Mouse (Mus musculus) midbrain, embryonic 12.5 days (tissue): ENCODE measurements around the gene Meltf. TPM values are rescaled to one million over a fixed set of nuclear protein-coding genes. Genes with fewer than 3 reads are reported as not detected.
"Not testable (repeated sequence)": the region's sequence is repeated elsewhere in the genome, so short reads cannot be mapped to it uniquely, and the experiment has no call there.

ENCODE experiments used
- ATAC-seq: fragments of 200-750 bp; cut with Nextera tagmentation; 2 replicates; pipeline ENCODE4 v1.8.0; 2017; ENCODE audit warnings: low read depth, moderate TSS enrichment, moderate library complexity; ENCODE audit not compliant: low FRiP score
- H3K27ac ChIP-seq: fragments of 300-500 bp; sonication (generic); replicated peaks from 2 replicates; pipeline ENCODE4 v1.5.1; 2016; ENCODE audit warnings: mild to moderate bottlenecking
- H3K27me3 ChIP-seq: fragments of 300-500 bp; sonication (generic); 2 replicates; pipeline ENCODE4 v1.6.1; 2016; ENCODE audit warnings: mild to moderate bottlenecking
- H3K36me3 ChIP-seq: fragments of 300-500 bp; sonication (generic); 2 replicates; pipeline ENCODE4 v1.6.1; 2016
- H3K4me1 ChIP-seq: fragments of 300-500 bp; sonication (generic); 2 replicates; pipeline ENCODE4 v1.6.1; 2016
- H3K4me2 ChIP-seq: fragments of 300-500 bp; sonication (generic); replicated peaks from 2 replicates; pipeline ENCODE4 v1.6.1; 2016; ENCODE audit warnings: mild to moderate bottlenecking, moderate library complexity
- H3K4me3 ChIP-seq: fragments of 300-500 bp; sonication (generic); 2 replicates; pipeline ENCODE4 v1.5.1; 2016; ENCODE audit warnings: mild to moderate bottlenecking
- H3K9ac ChIP-seq: fragments of 300-500 bp; sonication (generic); replicated peaks from 2 replicates; pipeline ENCODE4 v1.6.1; 2016; ENCODE audit warnings: mild to moderate bottlenecking, moderate library complexity
- H3K9me3 ChIP-seq: fragments of 300-500 bp; sonication (generic); 2 replicates; pipeline ENCODE4 v1.6.1; 2016; ENCODE audit warnings: mild to moderate bottlenecking
- WGBS: fragments of 180-500 bp; shearing (Covaris S2); methylation state at CpG from one replicate; pipeline ENCODE4 v1.1.7; 2016; 5-methylcytosine and 5-hydroxymethylcytosine counted together
- polyA plus RNA-seq: library from polyadenylated mRNA; unstranded; fragments of >200 nt; fragmentation: Nextera tagmentation; extraction: Ambion mirVana; gene quantifications from 2 replicates; pipeline ENCODE4 v1.2.1, GENCODE M21; 2016

Meltf gene
- polyA plus RNA-seq, 1 experiment from 2014 or later = 0.22 TPM

- peak overlapping the region; percentile 66 for H3K4me2 ChIP-seq
- H3K4me1 ChIP-seq = peaks cover 32% of the 10 kb centered on the region
- peak overlapping the region; percentile 42 for H3K4me3 ChIP-seq
- no peaks in the 10 kb centered on the region for H3K9me3 ChIP-seq
- ATAC-seq = no peak
- peak overlapping the region; percentile 54; the same call in 1 of the 2 replicates for H3K9ac ChIP-seq
- peaks cover 49% of the 10 kb centered on the region for H3K27me3 ChIP-seq
- H3K36me3 ChIP-seq = no peaks in the 10 kb centered on the region
- H3K27ac ChIP-seq = no peak overlapping the region; the same call in 1 of the 2 replicates
- WGBS = 4% methylated on average over 36 of the region's 36 CpGs
Measured at GRCm38 (mm10) chr16:31935091-31935979, 56.7 kb downstream of the Meltf start.

GRCm38 (mm10) chr16:31936568-31936967 is 58.0 kb downstream of the Meltf start:
- Histone ChIP-seq H3K27me3 (peaks cover 45% of the 10 kb centered on the region), H3K4me3 (no peak overlapping the region), H3K36me3 (no peaks in the 10 kb centered on the region), H3K4me1 (peaks cover 32% of the 10 kb centered on the region), H3K27ac (no peak overlapping the region), H3K9me3 (no peaks in the 10 kb centered on the region), H3K4me2 (no peak overlapping the region), H3K9ac (no peak overlapping the region)
- no peak for ATAC-seq
- WGBS = 88% methylated on average over 4 of the region's 4 CpGs

DNA sequence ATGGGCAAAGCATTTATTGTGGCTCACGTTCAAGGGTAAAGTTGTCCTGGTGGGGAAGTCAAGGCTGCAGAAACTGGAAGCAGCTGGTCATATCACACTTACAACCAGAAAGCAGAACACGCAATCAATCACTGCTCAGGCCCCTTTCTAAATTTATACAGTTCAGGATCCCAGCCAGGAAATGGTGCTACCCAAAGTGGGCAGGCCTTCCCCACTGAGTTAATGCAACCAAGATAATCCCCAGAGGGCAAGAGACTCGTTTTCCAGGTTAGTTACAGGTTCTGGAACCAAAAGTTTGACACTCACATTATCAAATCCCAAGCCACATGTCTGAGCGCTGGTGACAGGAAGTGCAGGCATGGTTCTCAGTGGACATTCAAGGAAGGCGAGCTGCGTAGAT is 60.2 kb downstream of the Meltf start:
- Histone ChIP-seq H3K9me3 (no peaks in the 10 kb centered on the region), H3K4me1 (peaks cover 19% of the 10 kb centered on the region), H3K4me2 (no peak overlapping the region), H3K36me3 (no peaks in the 10 kb centered on the region), H3K4me3 (no peak overlapping the region), H3K27me3 (peaks cover 34% of the 10 kb centered on the region), H3K27ac (no peak overlapping the region), H3K9ac (no peak overlapping the region)
- ATAC-seq = no peak
- 79% methylated on average over 6 of the region's 6 CpGs for WGBS

GRCm38 (mm10) chr16:31940586-31940985 is 62.0 kb downstream of the Meltf start:
- Histone ChIP-seq H3K9ac (no peak overlapping the region), H3K27ac (no peak overlapping the region), H3K27me3 (peaks cover 16% of the 10 kb centered on the region), H3K4me1 (peaks cover 10% of the 10 kb centered on the region), H3K4me3 (no peak overlapping the region), H3K36me3 (no peaks in the 10 kb centered on the region), H3K9me3 (no peaks in the 10 kb centered on the region), H3K4me2 (no peak overlapping the region)
- no peak for ATAC-seq
- 70% methylated on average over 2 of the region's 2 CpGs for WGBS

GRCm38 (mm10) chr16:31943980-31944379 is 65.4 kb downstream of the Meltf start:
- Histone ChIP-seq H3K9me3 (no peaks in the 10 kb centered on the region), H3K4me3 (no peak overlapping the region), H3K36me3 (no peaks in the 10 kb centered on the region), H3K4me2 (no peak overlapping the region), H3K27ac (no peak overlapping the region), H3K27me3 (0 out of 2 replicates have a peak, but pooled peaks cover 3% of the 10 kb centered on the region), H3K4me1 (peaks cover 29% of the 10 kb centered on the region), H3K9ac (no peak overlapping the region)
- ATAC-seq = 0 out of 2 replicates have a peak, but pooled peaks have one; percentile 4
- WGBS = 4% methylated on average over 10 of the region's 10 CpGs

DNA sequence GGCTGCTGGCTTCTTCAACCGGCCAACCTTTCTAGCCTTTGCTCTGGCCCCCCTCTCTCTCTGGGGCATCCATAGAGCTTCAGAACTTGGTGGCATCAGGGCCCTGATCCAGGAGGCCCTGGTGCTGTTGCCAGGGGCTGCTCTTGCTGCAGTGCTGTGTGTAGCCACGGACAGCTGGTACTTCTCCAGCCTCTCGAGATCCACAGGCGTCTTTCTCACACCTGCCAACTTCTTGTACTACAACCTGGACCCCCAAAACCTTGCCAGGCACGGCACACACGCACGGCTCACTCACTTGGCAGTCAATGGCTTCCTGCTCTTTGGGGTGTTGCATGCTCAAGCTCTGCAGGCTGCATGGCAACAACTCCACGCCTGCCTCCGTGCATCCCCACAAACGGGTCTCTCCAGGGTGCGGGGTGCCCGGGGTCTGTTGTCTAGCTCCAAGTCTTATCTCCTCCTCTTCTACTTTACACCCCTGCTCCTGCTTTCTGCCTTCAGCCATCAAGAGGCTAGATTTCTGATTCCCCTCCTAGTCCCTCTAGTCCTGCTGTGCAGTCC is 66.2 kb downstream of the Meltf start:
- no peaks in the 10 kb centered on the region for H3K9me3 ChIP-seq
- H3K36me3 ChIP-seq = no peaks in the 10 kb centered on the region
- WGBS = 91% methylated on average over 12 of the region's 12 CpGs
- H3K4me1 ChIP-seq = peaks cover 37% of the 10 kb centered on the region
- no peak overlapping the region for H3K4me3 ChIP-seq
- 0 out of 2 replicates have a peak overlapping the region, but pooled peaks have one; percentile 15 for H3K9ac ChIP-seq
- ATAC-seq = no peak
- H3K4me2 ChIP-seq = no peak overlapping the region
- 0 out of 2 replicates have a peak, but pooled peaks cover 3% of the 10 kb centered on the region for H3K27me3 ChIP-seq
- H3K27ac ChIP-seq = no peak overlapping the region

DNA sequence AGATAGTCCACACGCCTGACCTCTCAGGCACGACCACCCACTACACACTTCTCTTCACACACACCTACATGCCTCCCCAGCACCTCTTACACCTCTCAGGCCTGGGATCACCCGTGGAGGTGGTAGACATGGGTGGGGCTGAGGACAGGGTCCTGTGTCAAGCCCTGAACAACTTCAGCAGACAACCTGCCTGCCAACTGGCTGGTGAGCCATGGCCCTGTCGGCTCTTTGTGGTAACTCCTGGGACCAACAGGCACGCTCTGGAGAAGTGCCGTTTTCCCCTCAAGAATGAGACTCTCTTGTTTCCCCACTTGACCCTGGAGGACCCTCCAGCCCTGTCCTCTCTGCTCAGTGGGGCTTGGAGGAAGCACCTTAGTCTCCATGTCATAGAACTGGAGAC is 66.8 kb downstream of the Meltf start:
- Histone ChIP-seq H3K9ac (no peak overlapping the region), H3K27me3 (0 out of 2 replicates have a peak, but pooled peaks cover 3% of the 10 kb centered on the region), H3K4me1 (peaks cover 37% of the 10 kb centered on the region), H3K9me3 (no peaks in the 10 kb centered on the region), H3K27ac (no peak overlapping the region), H3K4me2 (no peak overlapping the region), H3K4me3 (no peak overlapping the region), H3K36me3 (no peaks in the 10 kb centered on the region)
- 90% methylated on average over 6 of the region's 6 CpGs for WGBS
- no peak for ATAC-seq

DNA sequence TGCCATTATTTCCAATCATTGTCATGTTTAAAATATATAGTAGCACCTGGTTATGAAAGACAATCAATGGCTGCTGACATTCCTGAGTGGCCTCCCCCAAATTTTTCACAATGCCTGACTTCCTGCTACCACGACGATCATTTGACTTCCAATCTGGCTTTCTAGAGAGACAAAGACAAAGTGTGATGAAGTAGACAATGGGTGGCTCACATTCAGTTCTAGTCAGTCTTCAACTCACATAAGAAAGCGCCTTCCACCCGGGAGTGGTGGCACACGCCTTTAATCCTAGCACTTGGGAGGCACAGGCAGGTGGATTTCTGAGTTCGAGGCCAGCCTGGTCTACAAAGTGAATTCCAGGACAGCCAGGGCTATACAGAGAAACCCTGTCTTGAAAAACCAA is 67.4 kb downstream of the Meltf start:
- H3K4me1 ChIP-seq = peaks cover 37% of the 10 kb centered on the region
- not testable (repeated sequence) for H3K4me3 ChIP-seq, H3K9ac ChIP-seq, H3K27me3 ChIP-seq, H3K4me2 ChIP-seq, H3K36me3 ChIP-seq, ATAC-seq, H3K9me3 ChIP-seq, H3K27ac ChIP-seq
- 89% methylated on average over 6 of the region's 6 CpGs for WGBS

GRCm38 (mm10) chr16:31947333-31947732 is 68.7 kb downstream of the Meltf start:
- H3K4me1 ChIP-seq = peaks cover 37% of the 10 kb centered on the region
- peak overlapping the region; percentile 86 for H3K4me2 ChIP-seq
- peak overlapping the region; percentile 85 for H3K9ac ChIP-seq
- no peak for ATAC-seq
- 41% methylated on average over 8 of the region's 8 CpGs for WGBS
- H3K27ac ChIP-seq = 0 out of 2 replicates have a peak overlapping the region, but pooled peaks have one; percentile 87
- H3K36me3 ChIP-seq = 0 out of 2 replicates have a peak, but pooled peaks cover 4% of the 10 kb centered on the region
- peak overlapping the region; percentile 83 for H3K4me3 ChIP-seq
- H3K27me3 ChIP-seq = no peaks in the 10 kb centered on the region
- no peaks in the 10 kb centered on the region for H3K9me3 ChIP-seq

- Histone ChIP-seq H3K9ac (peak overlapping the region; percentile 85), H3K9me3 (no peaks in the 10 kb centered on the region), H3K36me3 (peaks cover 8% of the 10 kb centered on the region; the same call in 1 of the 2 replicates), H3K4me3 (peak overlapping the region; percentile 83), H3K4me2 (peak overlapping the region; percentile 86), H3K27ac (peak overlapping the region; percentile 87), H3K4me1 (peaks cover 37% of the 10 kb centered on the region), H3K27me3 (no peaks in the 10 kb centered on the region)
- under 1% methylated on average over 38 of the region's 38 CpGs for WGBS
- peak; percentile 82 for ATAC-seq
Measured at GRCm38 (mm10) chr16:31947901-31948316, 69.3 kb downstream of the Meltf start.

DNA sequence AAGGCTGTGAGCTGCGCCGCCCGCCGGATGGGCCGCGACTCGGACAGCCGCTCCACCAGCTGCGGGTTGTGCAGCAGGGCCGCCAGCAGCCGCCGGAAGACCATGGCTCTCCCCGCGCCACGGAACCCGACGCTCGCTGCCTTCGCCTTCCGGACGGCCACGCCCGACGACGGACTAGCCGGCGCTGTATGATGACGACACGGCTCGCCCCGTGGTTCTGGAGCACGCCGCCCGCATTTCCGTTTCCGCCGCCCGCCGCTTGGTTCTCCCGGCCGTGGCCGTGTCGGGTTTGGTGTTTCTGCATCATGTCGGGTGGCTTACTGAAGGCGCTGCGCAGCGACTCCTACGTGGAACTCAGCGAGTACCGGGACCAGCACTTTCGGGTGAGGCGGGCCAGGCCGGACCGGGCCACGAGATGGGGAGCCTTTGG is 69.8 kb downstream of the Meltf start, which contains the start of the genes 0610012G03Rik and Ncbp2:
Gene 0610012G03Rik, minus strand, starts transcription at position 150 of the 430 bp plus-strand sequence.
Gene Ncbp2, plus strand, starts transcription at position 169 of the 430 bp plus-strand sequence.
- Histone ChIP-seq H3K9me3 (no peaks in the 10 kb centered on the region), H3K9ac (peak within 1 kb of the TSS; percentile 85), H3K27me3 (no peaks in the 10 kb centered on the region), H3K36me3 (peaks cover 8% of the 10 kb centered on the region; the same call in 1 of the 2 replicates), H3K4me1 (peaks cover 37% of the 10 kb centered on the region), H3K27ac (peak within 1 kb of the TSS; percentile 87), H3K4me2 (peak within 1 kb of the TSS; percentile 86), H3K4me3 (peak within 1 kb of the TSS; percentile 83)
- WGBS = under 1% methylated on average over 55 of the region's 55 CpGs
- peak; percentile 90 for ATAC-seq
